Mouse (Mus musculus) cerebellum, adult 8-10 months (tissue): ENCODE results near the gene Ina.
A peak's percentile ranks its signal among the peaks of the same experiment; 100 is the strongest.

Source experiments
- DNase-seq: peaks from one replicate; pipeline ENCODE4 v3.0.0; 2022

The Ina gene

DNA sequence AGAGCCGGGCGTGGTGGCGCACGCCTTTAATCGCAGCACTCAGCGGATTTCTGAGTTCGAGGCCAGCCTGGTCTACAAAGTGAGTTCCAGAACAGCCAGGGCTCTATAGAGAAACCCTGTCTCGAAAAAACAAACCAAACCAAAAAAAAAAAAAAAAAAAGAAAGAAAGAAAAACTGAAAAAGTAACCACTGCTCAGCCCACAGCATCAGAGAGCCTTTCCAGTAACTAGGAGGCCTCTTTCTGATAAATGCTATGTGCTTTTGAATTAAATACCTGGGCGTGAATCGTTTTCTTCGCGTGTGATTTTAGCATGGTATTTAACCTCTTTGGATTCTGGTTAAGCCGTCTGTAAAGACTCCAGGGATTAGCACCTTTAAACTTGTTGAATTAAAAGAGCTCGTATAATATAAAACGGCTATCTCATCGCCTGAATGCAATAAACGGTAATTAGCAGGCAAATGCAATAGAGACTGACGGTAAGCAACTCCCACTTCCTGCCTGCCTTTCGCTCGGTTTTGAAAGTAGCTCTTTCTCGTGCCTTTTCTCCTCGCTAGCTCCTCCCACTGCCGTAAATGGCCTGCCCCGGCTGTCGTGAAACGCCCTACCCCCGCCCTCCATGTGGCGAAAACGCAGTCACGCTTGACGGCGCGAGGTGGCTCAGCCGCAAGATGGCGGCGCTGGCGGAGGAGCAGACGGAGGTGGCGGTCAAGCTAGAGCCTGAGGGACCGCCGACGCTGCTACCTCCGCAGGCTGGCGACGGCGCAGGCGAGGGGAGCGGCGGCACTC is 52.8 kb downstream of the Ina start, which contains the start of gene Taf5:
TSS of gene Taf5 (plus strand) at position 651 of the 787 bp plus-strand sequence.
- peak; percentile 98 for DNase-seq

DNA sequence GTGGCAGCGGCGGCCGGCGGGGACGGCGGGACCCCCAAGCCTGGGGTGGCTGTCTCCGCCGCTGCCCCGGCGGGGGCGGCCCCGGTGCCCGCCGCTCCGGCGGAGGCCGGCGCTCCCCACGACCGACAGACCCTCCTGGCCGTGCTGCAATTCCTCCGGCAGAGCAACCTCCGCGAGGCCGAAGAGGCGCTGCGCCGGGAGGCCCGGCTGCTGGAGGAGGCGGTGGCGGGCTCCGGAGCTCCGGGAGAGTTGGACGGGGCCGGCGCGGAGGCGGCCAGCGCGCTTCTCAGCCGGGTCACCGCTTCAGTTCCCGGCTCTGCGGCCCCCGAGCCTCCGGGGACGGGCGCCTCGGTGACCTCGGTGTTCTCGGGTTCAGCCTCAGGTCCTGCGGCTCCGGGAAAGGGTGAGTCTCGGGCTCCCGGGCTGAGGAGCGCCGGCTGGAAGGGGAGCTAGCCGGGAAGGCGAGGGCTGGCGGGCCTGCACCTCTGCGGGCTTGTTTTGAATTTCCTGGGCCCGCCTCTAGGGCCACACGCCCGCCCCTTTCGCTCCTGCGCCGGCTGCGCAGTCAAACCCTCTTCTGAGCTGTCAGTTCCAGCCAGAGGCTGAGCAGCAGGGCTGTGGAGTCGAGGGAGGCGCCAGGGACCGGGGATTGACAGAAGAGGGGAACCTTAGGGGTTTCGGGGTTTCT is 53.6 kb downstream of the Ina start:
- DNase-seq: peak; percentile 69
